Mouse (Mus musculus) right cerebral cortex, postnatal 36 days (tissue): ENCODE measurements around the gene Urm1.
"Not testable (repeated sequence)": the region's sequence is repeated elsewhere in the genome, so short reads cannot be mapped to it uniquely, and the experiment has no call there.

Experiments
- DNase-seq, 2 experiments: peaks; one replicate each; pipeline ENCODE4 v3.0.0; 2022; ENCODE audit warnings: low spot score in 2 of 2, mixed read lengths in 1 of 2

The Urm1 gene

DNA sequence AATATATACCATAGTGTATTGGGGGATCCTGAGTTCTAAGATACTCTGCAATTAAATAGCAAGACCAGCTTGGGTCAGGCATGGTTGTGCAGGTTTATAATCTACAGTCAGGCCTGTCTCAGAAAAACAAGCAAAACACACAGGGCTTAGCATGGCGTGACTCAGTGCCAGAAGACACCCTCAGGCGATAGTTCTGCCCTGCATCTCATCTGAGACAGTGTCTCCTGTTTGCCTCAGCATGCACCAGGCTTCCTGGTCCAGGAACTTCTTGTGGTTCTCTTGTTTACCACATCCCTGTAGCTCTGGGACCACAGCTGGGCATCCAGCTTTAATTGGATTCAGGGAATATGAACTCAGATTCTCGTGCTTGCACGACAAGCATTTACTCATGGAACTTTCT is 45.2 kb downstream of the Urm1 start:
- DNase-seq = no peak

DNA sequence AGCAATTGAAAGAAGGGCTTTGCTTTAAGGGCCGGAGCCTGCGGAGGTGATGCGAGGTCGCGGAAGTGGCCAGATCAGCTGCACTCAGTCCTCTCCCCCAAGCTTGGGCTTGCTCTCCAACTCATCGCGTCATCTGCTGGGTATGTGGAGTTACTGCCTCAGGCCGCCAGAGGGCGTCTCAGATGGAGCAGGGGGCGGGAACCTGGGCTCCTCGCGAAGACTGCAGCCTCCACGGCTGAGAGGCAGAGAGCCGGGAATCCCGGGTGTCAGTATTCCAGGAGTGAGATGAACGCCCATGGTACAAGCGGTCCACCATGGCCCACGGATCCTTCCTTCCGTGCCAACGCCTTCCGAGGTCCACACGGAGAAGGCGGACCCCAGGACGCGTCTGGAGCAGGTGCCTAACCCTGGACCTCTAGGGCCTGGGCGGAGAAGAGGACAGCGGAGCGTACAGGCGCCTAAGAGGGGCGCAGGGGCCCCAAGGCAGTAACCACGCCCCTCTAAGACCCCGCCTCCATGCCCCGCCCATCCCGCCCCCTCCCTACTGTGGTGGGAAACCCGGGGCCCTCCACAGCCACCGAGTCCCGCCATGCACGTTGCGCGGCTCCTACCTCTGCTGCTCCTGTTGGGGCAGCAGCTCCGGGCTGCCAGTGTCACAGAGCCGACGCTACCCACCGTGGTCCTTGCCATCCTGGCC is 49.2 kb downstream of the Urm1 start, which contains the start of gene Cercam:
Gene Cercam, plus strand, starts transcription at position 216 of the 697 bp plus-strand sequence.
- DNase-seq = peak; percentile 59 to 61

DNA sequence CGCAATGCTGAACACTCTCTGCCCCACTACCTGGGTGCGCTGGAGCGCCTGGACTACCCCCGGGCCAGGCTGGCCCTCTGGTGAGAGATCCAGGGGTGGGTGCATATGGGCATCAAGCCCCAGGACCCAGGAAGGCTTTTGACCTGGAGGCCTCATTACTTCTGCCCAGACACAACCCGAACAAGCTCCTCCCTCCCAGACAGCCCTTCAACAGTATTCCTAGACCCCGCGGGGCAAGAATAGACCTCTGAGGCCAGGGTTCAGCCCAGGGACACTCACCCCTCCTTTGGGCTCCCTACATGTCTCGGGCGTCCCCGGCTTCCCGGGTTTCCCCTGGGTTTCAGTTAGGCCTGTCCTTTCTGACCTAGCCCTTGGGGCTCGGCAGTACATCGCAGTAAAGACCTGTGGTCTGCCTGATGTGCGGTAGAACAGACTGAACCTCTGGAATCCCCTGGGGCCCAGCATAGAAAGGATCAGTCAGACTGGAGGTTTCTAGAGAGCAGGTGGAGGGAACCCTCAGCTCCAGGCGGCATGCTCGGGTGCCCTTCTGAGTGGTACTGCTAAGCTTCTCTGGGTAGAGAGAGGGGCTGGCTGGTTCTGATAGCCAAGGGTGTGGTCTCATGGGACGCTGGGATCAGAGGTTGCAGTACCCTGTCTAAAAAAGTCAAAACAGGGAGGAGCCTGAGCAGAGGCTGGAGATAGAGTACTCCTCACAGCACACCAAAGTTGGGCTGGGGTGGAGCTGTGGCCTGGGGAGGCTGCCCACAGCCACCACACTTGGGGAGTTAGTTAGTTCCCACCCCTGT is 50.0 kb downstream of the Urm1 start:
- DNase-seq = no peak

DNA sequence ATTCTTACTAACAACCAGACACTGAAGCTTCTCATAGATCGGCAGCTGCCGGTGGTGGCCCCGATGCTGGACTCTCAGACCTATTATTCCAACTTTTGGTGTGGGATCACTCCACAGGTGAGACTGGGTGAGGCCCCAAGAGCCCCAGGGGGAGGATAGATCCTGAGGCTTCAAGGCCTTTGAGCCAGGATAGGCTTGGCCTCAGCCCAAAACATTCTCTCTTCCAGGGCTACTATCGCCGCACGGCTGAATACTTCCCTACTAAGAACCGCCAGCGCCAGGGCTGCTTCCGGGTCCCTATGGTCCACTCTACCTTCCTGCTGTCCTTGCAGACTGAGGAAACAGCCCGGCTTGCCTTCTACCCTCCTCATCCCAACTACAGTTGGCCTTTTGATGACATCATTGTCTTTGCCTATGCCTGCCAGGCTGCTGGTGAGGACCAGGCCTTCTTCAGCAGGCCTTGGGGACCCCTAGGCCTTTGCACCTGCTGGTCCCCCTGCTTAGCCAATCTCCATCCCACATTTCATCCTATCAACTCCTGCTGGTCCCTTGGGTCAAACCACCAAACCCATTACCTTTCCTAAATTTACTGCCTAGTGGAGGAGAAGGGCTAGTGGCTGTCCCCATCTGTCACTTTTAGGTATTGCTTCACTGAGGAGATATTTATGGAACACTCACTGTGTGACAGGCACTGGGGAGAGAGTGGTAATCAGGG is 52.9 kb downstream of the Urm1 start:
- DNase-seq = no peak

DNA sequence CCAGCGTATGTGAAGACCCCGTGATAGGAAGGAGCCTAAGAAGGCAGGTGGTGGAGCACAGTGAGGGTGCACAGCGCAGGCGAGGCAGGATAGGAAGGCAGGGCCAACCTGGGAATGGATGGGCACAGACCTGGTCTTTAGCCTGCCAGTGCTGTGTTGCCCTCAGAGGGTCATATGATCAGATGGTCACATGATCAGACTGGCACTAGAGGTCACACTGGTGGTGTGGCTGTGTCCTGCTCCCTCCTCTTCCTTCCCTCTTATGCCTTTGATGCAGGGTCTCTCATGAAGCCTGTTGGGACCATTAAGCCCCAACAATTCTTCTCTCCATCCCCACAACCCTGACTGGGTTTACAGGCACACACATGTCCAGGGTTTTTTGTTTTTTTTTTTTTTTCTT is 53.9 kb downstream of the Urm1 start:
- DNase-seq = no peak

DNA sequence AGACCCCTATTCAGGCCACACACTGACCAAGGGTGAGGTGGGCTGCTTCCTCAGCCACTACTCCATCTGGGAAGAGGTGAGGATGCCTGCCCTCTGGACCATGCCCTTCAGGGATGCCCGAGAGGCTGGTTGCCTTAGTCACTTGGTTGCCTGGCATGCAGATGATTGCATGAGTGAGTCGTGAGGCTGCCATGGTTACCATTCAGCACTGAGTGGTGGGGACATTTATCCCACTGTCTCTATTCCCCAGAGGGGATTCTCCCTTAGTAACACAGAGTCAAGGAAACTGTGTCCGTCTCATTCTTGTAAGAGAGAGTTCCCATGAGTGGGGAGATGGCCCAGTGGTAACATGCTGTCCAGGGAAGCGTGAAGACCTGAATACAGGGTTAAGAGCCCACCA is 58.2 kb downstream of the Urm1 start:
- no peak for DNase-seq

DNA sequence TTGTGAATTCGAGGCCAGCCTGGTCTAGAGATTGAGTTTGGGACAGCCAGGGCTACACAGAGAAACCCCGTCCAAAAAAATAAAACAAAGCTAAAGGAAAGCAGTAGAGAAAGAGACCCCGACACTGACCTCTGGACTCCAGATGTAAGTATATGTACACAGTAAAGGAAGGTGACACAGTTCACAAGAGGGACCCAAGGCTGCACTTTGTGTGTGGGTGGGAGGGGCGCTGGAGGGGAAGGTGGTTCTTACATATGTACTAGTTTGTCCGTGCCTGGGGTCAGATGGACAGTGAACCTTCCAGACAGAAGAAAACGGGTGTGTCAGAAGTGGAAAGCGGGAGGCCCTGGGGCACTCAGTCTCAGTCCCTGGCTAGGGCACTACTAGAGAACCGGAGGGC is 59.3 kb downstream of the Urm1 start:
- no peak for DNase-seq

DNA sequence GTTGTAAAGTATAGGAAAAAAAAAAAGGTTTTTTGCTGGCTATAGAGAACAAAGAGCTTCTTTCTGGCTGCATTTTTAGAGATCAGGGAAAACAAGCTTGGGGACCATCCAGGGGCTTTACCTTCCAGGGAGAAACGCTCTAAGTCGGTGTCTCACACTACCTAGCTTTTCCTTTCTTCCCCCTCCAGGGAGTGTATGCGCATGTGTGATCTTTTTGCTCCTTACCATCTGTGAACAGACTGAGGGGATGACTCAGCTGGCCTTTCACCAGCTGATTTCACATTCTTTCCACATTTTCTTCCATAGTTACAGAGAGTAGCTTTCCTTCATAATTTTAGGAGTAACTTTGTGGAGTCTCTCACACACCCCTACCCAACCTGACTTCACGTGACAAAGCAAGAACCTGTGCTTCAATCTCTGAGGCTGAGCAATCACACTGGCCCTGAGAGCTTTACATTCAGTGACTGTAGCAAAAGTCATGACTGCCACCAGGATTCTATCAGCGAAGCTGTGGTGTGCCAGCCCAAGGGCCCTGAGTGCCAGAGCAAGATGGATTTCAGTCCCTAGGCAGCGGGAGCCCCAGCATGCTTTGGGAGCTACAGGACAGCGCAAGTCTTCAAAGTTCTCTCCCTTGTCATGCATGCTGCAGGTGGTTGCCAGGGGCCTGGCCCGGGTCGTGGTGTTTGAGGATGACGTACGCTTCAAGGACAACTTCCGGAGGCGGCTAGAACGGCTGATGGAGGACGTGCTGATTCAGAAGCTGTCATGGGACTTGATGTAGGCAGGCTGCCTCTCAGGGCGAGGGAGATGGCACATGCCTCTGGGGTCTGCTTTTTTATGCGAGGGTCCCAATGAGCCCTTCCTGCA is 60.3 kb downstream of the Urm1 start:
- peak in 1 of 2 experiments; percentile 30 for DNase-seq

DNA sequence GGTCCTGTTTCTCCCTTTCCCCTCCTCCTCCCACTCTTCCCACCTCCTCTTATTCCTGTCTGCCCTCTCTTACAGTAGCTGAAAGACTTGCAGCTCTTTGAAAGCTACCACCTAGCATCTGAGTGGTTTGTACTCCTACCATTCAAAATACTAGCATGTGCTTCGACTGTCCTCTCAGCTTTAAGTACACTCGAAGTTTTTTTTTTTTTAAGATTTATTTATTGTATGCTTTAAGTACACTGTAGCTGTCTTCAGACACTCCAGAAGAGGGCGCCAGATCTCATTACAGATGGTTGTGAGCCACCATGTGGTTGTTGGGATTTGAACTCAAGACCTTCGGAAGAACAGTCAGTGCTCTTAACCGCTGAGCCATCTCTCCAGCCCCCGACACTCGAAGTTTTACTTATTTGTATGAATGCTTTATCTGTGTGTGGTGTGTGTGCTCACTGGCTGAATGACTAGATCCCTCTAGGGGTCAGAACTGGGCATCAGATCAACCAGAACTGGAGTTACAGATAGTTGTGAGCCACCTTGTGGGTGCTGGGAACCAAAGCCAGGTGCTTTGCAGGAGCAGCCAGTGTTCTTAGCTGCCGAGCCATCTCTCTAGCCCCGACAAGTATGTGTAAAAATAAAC is 66.9 kb downstream of the Urm1 start:
- not testable (repeated sequence) for DNase-seq

DNA sequence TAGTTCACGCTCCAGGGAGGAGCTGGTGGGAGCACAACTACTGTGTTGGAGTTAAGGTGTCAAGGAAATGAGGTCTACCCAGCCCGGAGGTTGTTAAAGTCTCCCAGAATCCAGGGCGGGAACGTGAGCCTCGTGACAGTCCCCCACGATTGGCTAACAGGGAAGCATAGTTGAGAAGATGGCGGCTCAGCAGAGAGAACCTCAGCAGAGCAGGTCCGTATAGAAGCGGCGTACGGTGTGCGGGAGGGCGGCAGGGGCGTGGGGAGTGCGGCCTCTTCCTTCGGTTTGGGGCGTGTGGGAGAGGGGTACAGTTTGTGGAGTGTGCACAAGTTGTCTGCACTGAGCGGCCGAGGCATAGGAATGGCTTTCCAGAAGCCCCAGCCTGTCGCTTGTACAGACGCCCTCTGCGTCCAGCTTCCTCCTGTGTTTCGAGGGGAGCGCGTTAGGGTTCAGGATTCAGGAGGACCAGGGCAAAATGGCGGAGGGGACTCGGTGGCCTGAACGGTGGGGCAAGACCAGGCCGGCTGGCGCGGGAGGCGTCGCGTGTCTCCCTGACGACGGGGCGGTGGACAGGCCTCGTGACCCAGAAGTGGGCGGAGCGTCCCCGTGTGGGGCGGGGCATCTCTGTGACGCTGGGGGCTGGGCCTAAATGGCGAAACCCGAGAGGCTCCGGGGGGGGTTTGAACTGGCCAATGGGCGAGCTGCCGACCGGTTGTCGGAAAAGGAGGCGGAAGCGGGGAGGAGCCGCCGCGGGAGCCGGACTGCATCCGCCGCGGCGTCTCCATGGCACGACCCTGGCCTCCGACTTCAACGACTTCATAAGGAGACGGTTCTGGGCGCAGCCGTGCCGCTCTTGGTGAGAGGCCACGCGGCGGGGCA is 69.4 kb downstream of the Urm1 start, which contains the start of gene Odf2:
Gene Odf2, plus strand, starts transcription at position 156 of the 879 bp plus-strand sequence.
- DNase-seq = peak; percentile 98 to 99

DNA sequence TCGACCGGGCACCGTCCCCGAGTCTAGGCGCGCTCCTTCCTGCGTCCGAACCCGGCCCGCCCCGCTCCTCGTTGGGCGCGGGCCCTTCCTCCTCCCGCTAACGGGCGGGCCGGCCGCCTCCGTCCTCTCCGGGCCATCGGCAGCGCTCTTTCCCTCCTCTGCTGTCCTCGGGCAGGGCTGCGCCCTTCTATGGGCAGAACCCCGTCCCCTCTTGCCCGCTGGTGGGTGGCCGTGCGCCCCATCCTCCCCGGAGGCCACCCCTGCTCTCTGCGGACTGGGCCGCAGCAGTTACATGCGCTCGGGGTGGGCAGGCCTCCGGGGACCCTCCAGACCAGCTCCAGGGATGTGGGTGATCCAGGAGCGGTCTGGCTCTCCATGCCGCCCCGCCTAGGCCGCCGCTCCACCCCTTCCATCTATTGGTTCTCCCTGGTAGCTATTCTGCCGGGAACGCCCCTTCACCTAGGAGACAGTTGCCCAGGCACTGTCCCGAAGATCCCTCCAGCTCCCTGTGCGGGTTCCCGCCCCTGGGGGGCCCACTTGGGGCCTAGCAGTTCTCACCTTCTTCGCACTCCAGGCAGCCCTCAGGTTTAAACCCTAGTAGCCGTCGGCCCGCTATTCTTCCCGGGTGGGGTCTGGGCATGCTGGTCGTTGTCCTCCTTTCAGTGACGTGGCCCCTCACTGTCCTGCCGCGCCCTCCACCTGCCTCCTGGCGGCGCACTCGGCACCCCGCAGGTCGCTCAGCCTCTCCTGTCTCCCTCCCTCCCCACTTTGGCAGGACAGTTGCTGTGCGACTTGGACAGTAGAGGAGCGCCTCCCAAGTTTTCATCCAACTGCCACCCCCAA is 70.3 kb downstream of the Urm1 start:
- DNase-seq = peak; percentile 79 to 81

DNA sequence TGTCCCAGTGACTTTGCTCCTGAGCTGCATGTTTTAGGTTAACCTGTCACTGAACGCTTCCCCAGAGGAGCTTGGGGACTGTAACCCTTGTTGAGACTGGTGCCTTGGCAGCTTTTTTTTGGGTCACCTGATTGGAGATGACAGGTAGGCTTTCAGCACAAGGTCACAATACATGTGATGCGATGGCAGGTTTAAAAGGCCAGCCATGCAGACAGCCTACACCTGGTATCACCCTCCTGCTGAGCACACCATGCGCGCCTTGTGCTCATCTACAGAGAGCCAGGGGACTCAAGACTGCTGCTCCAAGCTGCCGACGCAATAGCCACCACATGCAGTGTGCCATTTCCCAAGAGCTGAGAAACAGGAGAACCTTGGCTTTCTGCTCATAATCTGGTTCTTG is 71.9 kb downstream of the Urm1 start:
- DNase-seq = no peak
